Mouse (Mus musculus) CH12F3 (cell line): ENCODE measurements around the gene Kdm4b.

Source experiments
- in situ Hi-C: fragments of 300-500 bp; cut with MboI; formaldehyde crosslinking; loops from 2 replicates; pipeline ENCODE4 v1.14.3; 2020; ENCODE audit warnings: low sequenced_read_pairs

Kdm4b gene

DNA sequence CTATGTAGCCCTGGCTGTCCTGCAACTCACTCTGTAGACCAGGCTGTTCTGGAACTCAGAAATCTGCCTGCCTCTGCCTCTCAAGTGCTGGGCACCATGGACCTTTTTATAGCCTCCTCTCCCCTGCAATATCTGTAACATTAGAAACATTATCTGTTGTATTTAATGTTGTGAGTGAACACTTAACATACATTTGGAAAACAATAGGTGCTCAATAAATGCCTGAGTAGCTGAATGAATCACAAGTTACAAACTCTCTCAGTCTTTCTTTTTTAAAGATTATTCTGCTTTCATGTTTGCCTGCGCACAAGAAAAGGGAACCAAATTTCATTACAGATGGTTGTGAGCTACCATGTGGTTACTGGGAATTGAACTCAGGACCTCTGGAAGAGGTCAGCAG is 27.6 kb upstream of the Kdm4b start:
- in situ Hi-C loops, result no loop called here

DNA sequence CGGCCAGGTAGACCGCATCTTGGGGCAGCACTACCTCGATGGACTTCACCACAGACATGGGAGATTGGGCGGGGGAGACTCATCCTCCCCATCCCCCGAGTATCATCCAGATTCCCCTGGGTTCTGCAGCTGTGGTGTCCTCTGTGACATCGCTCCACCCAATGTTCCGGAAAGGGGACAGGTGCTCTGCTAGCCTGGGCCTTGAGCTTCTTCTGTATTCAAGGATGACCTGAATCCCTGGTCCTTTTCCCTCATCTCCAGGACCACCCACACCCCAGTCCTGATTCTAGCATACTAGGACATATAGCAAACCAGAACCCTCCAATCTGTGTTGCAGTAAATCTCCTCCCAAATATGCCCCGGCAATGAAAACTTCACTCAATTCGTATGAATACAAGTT is 25.7 kb upstream of the Kdm4b start, which contains the start of gene Arrdc5:
Gene Arrdc5 (minus strand): TSS at position 101 of the 400 bp plus-strand sequence.
- in situ Hi-C loops, result no loop called here

DNA sequence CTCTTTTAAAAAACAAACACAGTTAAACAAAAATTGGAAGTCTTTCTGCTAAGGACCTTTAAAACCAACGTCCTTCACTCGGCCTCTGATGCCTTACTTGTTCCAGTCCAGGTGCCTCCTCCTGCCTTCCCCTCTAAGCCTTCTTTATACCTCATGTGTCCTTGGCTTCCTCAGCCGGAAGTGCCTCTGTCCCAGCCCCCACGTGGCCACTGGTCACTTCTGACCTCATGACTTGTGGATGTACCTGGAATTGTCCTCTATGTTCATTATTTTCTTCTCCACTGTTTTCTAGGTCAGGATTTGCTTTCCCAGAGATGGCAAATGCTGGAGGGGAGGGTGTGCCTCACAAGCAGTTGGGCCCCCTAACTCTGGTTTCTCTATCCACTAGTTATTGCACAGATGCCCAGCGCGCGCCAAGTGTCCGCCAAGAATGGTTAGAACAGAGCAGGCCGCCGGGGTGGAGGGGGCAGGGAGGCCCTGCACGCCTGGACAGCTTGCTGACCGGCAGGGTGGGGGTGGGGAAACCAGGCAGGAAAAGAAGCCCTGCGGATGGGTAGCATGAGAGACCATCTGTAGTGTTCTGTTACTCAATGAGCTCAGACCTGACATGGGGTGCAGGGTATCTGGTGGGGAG is 23.4 kb upstream of the Kdm4b start:
- in situ Hi-C loops, result no loop called here

DNA sequence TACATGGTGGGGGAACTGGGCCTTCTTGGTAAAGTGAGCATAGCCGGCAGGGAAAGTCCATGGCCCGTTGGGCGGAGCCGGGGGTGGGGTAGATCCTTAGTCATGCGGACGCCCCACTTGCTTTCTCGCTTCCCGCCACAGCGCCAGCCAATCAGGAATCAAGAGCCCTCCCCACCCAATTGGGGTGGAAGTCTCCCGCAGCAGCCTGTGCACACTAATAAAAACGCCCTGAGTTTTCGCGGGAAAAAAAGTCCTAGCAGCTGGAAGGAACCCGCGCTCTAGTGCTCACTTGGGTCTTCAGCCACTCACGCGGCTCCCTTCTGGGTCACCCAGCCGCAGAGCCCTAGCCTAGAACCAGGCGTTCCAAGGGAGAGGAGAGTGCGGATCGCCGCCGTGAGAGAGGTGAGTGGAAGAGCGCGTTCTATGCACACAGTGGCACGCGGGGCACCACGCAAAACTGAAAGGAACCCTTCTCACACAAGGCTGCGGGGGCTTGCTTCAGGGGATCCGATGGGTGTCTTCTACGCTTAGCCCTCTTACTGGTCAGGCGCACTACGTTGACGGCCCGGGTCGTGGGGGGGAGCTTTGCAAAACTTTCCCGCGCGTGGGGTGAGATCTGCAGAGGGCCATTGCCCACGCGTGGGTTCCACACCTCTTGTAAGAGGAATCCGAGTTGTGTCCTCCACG is 22.6 kb upstream of the Kdm4b start, which contains the start of gene Uhrf1:
Gene Uhrf1 (plus strand): TSS at position 162 of the 687 bp plus-strand sequence.
- in situ Hi-C loops, result no loop called here

DNA sequence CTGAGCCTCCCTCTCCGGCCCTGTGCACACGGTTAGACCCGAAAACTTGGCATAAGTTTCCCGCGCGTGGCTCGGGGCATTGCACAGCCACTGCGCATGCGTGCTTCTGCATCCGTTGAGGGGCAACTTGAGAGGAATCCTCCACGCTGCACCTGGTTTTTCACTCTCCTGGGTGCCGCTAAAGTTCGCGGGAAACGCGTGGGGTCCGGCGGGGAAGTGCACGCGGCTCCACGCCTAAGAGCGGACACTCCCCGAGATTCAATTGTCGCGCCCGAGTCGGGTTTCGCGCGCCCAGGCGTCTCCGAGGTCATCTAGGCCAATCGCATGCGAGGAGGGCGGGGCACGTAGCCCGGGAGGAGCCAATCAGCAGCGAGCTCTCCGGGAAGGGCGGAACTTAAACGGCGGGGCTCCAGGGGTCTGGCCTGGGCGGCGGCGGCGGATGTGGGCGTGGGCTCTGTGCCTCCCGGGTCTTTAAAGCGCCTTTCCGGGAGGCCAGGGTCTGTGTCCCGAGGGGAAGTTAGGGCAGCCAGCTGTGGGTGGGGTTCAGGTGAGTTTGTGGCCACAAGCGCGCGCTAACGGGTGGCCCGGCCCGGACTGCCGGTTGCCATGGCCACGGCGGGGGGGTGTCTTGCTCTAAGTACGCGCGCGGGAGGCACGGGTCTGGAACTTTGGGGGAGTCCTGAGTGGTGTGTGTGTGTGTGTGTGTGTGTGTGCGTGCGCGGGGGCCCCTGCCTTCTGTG is 21.8 kb upstream of the Kdm4b start:
- in situ Hi-C loops, result no loop called here

DNA sequence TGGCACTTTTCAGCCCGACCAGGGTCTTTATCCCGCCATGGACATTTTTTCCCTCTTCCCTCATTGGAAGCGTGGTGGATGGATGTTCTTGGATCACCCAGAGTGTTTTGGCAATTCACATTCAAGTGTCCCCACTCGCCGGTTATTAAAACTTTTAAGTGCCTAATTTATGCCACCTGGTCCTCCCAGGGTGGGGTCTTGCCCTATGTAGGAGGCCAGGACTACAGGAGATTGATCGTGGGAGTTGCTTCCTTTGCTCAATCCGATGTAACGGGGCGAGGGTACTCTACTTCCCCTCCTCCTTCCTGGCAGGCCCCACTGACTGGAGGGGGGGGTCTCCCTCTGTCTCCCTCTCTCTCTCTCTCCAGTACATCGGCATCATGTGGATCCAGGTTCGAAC is 21.1 kb upstream of the Kdm4b start:
- in situ Hi-C loops, result no loop called here

DNA sequence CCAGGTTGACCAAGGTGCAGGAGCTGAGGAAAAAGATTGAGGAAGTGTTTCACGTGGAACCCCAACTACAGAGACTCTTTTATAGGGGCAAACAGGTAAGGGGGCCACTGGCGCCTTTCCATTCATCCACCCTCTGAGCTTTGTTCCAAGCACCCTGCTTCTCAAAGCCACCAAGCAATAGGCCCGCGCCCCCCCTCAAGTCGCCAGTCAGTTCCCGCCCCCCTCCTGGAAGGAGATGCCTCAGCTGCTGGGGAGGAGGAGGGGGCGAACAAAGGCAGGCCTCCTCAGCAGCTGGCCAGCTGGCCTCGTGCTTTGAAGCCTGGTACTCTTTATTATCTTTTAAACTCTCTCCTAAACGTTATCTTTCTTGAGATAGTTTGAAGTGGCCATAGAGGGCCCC is 20.7 kb upstream of the Kdm4b start:
- in situ Hi-C loops, result no loop called here

DNA sequence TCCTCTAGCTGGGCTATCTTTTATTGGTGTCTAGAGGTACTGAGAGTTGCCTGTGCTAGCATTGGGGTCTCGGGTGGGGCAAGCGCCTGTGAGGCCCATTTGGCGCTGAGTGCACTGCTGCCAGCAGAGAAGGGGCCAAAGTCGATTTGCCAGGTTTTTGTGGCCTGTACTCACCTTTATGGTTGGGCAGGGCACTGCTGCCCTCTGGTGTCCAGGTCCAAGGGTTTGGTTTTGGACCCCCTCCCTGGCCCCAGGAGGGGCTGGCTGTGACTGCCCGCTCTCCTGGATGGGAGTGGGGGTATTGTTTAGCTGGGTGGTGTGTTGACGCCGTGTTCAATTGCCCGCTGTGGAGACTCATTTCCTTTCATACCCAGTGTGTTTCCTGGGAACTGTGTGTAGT is 20.0 kb upstream of the Kdm4b start:
- in situ Hi-C loops, result no loop called here

DNA sequence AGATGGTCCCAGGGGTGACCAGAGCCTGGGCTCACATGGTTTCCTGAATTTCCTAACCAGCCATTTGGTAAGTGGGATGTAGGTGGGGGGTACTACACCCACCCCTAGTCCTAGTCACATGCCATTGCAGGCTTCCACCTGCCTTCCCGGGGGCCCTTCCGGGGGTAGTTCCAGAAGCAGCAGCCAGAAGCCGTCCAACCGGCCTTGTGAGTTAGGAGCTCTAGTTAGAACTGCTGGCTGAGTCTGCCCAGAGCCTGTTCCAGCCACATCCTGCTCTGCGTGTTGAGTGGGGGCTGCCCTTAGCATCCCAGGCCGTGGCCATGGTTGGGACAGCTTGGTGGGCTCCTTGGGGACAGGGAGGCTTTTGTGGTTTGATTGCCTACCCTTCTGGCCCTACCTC is 17.8 kb upstream of the Kdm4b start:
- in situ Hi-C loops, result no loop called here

DNA sequence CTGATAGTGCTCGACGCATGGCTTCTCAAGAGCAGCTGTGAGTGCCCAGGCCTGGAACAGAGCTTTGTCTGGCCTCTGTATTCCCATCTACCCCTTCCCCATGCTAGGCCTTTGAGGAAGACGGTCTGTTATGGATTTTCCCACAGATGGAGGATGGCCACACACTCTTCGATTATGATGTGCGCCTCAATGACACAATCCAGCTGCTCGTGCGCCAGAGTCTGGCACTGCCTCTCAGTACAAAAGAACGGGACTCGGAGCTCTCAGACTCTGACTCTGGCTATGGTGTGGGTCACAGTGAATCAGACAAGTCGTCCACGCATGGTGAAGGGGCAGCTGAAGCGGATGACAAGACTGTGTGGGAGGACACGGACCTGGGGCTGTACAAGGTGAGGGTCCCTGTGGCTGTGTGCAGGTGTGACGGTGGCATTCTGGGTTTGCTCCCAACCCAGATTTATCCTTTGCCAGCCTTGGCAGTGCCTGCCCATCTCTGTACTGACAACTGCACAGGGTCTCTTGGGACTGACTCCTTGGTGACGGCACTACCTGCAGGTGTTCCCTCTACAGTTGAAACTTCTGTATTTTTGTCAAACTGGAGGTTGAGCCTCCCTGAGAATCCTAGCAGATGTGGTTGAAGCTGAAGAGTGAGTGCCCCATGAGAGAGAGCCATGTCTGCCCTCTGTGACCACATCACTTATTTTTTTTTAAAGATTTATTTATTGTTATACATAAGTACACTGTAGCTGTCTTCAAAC is 16.5 kb upstream of the Kdm4b start:
- in situ Hi-C loops, result no loop called here

DNA sequence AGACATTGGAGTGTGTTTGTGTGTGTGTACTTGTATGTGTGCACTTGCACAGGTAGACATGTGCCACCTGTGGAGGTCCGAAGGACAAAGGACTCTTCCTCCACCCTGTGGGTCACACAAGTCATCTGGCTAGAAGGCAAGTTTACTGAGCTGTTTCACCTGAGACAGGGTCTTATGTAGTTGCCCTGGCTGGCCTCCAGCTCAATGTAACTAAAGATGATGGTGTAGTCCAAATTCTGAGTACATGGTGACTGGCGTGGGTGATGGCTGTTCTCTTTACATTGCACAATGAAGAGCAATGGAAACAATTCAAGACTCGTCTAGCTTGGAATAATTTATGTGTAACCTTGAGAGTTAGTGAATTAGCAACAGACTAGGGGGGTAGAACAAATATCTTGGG is 1.4 kb upstream of the Kdm4b start:
- in situ Hi-C loops, result no loop called here

DNA sequence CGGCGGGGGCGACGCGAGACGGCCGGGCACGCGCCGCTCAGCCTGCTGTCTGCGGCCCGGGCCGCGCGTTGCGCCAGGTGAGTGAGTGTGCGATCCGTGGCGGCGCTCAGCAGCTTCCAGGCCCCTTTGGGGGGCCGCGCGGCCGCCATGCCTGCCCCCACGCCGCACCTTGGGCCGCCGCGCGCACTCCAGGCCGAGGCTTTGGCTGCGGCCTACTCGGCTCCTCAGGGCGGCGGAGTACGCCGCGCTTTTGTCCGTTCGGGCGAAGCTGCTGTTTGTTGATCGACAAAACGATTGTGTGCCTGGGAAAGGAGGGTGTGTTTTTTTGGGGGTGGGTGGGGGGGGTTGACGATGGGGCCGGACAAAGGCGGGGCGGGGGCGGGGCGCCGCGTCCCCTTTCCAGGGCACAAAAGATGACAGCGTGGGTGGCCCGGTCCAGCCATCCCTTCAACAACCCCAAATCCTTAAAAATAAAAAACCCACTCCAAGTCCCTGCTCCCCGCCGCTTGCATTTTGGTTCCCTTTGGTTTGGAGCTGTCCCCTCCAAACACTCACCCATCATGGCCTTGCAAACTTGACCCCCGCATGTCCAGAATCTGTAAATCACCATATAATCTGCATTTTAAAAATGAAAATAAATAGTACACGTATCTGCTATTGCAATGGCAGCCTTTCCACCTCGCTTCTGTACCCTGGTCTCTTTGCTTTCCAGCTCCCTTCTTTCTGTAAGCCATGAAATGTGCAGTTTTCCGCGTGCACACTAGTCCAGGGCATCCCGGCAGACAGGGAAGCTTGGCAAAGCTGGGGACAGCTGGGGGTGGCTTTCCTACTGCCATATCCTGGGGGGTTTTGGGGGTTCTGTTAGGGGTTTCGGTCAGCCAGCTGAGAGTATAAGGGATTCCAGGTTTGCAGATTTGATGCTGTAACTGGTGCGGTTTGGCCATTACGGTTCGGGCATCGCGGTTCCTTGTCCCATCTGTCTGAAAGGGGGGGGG is 588 bp downstream of the Kdm4b start:
- in situ Hi-C loops, result no loop called here

DNA sequence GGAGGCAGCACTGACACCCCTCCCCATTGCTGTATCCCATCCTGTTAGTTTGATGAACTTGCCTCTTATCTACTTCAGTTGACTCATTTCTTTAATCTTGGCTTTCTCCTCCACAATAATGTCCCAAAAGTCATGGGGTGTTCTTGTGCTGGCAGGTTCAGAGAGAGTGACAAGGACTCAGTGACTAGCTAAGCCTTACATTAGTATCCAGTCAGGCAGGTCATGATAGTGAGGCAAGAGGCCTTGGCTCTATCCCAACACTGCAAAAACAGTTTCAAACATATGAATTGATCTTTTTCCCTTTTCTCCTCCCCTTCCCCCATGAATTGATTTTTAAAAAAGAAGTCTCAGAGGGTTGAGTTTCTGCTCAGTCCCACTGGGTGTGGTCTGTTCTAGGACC is 3.4 kb downstream of the Kdm4b start:
- in situ Hi-C loops, result no loop called here

DNA sequence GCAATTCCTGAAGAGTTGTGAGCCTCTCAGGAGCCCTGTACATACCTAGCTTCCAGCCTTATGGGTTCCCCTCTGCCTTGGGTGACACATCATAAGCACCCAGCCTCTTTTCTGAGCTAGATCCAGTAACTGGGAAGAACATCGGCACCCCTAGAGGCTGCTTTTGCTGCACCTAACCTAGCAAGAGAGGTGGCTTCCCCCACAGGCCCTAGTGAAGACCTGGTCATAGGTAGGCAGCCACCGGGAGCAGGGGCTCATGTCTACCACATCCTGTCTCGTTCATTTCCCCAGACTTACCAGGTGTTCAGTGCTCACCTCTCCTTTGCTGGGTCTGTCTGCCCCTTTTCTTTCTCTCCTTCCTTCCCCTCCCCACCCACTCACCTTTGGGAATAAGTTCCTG is 4.5 kb downstream of the Kdm4b start:
- in situ Hi-C loops, result no loop called here

DNA sequence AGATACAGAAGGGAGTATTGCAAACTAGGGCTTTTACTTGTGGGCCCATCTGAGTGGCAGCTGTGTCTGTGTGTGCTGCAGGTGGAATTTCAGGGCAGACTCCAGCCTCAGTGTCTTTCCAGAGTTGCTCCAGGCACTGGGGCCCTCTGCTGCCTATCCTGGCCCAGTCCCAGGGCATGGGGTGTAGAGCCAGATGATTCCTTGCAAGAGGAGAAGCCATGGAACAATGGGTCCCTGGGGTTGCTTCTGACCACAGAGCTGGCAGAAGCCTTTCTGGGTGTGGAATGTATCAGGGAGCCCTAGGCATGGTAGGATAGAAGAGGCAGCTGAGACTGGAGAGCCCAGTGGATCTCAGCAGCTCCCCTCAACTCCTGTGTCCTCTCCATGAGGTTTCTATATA is 5.4 kb downstream of the Kdm4b start:
- in situ Hi-C loops, result no loop called here

DNA sequence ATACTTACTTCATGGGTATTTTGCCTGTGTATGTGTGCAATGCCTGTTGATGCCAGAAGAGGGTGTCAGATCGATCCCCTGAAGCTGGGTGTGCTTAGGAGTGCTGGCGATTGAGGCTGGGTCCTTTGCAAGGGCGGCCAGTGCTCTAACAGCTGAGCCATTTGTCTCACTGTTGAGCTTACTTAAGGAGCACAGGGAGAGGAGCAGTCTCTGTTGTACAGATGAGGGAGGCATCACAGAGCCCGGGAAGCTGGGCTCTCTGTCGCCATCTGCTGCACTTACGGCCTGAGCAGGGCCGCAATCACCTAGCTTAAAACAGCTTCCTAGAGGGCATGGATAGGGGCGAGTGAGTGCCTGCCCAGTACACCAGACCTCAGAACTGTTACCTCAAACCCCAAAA is 7.1 kb downstream of the Kdm4b start:
- in situ Hi-C loops, result no loop called here

DNA sequence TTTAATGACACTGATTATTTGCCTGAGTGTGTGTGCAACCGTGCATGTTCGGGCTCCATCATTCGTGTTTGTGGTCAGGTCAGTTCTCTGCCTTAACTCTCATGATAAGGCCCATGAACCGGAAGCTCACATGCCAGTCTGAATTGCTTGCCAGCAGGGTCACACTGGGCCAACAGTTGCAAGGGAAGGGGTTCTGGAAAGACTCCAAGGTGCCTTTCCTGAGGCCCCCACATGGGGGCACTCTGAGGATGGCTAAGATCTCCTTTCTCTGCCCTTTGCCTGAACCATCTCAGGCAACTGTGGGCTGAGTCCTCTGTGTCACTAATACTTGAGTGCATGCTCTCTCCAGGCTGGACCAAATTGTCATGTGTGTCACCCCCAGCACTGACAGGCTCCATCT is 11.3 kb downstream of the Kdm4b start:
- in situ Hi-C loops, result no loop called here

DNA sequence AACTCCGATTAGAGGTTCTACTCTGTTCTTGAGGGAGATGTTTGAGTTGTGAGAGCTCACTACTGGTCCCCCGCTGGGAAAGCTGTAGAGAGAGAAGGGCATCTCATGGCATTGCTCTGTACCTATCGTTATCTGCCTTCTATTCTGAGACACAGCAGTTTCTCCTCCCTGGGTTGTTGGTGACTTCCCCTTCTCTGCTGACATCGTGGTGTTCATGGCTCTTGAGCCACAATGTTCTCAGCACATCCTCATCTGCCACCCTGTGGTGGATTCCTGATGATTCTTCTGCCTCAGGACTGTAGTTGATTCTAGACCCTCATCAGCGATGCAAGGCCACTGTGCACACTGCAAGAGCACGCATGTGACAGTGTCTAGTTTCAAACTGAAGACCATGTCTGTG is 11.9 kb downstream of the Kdm4b start:
- in situ Hi-C loops, result no loop called here

DNA sequence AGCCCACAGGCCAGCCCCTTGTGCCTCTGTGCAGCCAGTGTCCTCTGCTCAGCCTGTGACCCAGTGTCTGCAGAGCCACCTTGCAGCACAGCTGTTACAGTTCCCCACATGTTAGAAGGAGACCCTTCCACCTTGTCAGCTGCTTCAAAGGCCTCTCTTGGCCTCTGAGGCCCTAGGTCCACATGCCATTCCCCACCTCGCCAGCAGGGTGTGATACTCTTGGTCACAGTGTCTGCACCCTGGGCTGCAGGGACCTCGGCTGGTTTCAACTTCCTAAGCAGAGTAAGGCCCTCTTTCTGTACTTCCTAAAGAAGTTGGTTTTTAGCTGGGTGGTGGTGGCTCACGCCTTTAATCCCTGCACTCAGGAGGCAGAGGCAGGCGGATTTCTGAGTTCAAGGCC is 13.0 kb downstream of the Kdm4b start:
- in situ Hi-C loops, result no loop called here

DNA sequence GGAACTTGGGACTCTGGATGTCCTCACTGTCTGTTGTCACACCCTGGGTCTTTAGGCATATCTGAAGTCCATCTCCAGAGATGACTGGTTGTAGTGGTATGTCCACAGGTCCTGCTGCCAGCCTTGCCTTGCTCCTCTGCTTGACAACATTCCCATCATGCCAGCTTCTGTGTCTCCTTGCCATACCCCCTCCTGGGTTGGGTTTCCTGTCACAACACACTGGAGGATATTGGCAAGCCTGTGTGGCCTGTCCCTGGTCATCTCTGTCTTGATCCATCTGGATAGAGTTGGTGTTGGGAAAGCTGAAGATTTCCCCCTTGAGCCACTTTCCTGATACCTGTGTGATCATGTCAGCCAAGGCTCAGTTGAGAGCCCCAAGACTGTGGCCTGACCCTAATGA is 14.9 kb downstream of the Kdm4b start:
- in situ Hi-C loops, result no loop called here
